Mouse (Mus musculus) E14TG2a.4 (cell line): Measurements from ENCODE around the gene Ccdc36.
A peak's percentile ranks its signal among the peaks of the same experiment; 100 is the strongest.

Experiments used
- H3K27me3 ChIP-seq: 2 replicates; pipeline ENCODE4 v1.6.1; 2014; ENCODE audit warnings: low read length, control low read depth; ENCODE audit not compliant: insufficient read depth
- H3K36me3 ChIP-seq: 2 replicates; pipeline ENCODE4 v1.6.1; 2014; ENCODE audit warnings: low read length, control low read depth; ENCODE audit not compliant: insufficient read depth
- H3K4me1 ChIP-seq: replicated peaks from 2 replicates; pipeline ENCODE4 v1.6.1; 2014; ENCODE audit warnings: low read depth, low read length, control low read depth
- H3K4me3 ChIP-seq: replicated peaks from 2 replicates; pipeline ENCODE4 v1.5.1; 2014; ENCODE audit warnings: mild to moderate bottlenecking, low read length
- H3K9me3 ChIP-seq: 2 replicates; pipeline ENCODE4 v1.6.1; 2014; ENCODE audit warnings: low read length, control low read depth
- CTCF ChIP-seq: conservative IDR thresholded peaks from 2 replicates; pipeline ENCODE4 v1.5.1; 2014; ENCODE audit warnings: low read length
- NANOG ChIP-seq: IDR thresholded peaks from 2 replicates; pipeline ENCODE4 v1.6.1; 2014; ENCODE audit warnings: borderline replicate concordance, low read length, mixed read lengths
- POU5F1 ChIP-seq: IDR thresholded peaks from 2 replicates; pipeline ENCODE4 v1.6.1; 2014; ENCODE audit warnings: low read length, borderline replicate concordance

The Ccdc36 gene

GRCm38 (mm10) chr9:108398324-108398723 is 30.0 kb downstream of the Ccdc36 start:
- no peaks in the 10 kb centered on the region for H3K27me3 ChIP-seq
- H3K4me1 ChIP-seq, result peaks cover 18% of the 10 kb centered on the region
- TF ChIP-seq NANOG, result no peak
- TF ChIP-seq POU5F1, result no peak
- no peak for TF ChIP-seq CTCF
- no peak overlapping the region for H3K4me3 ChIP-seq
- no peaks in the 10 kb centered on the region for H3K36me3 ChIP-seq
- no peaks in the 10 kb centered on the region for H3K9me3 ChIP-seq

- Histone ChIP-seq H3K27me3 (no peaks in the 10 kb centered on the region), H3K4me1 (peaks cover 40% of the 10 kb centered on the region), H3K9me3 (no peaks in the 10 kb centered on the region), H3K4me3 (no peak overlapping the region), H3K36me3 (peaks cover 18% of the 10 kb centered on the region)
- TF ChIP-seq POU5F1 (no peak), NANOG (no peak), CTCF (no peak)
Measured at GRCm38 (mm10) chr9:108395427-108395826, 32.9 kb downstream of the Ccdc36 start.

GRCm38 (mm10) chr9:108394191-108394590 is 34.1 kb downstream of the Ccdc36 start:
- H3K36me3 ChIP-seq, result peaks cover 29% of the 10 kb centered on the region
- no peaks in the 10 kb centered on the region for H3K9me3 ChIP-seq
- H3K27me3 ChIP-seq, result no peaks in the 10 kb centered on the region
- peaks cover 43% of the 10 kb centered on the region for H3K4me1 ChIP-seq
- H3K4me3 ChIP-seq, result no peak overlapping the region
- TF ChIP-seq NANOG, result no peak
- no peak for TF ChIP-seq CTCF

- no peaks in the 10 kb centered on the region for H3K27me3 ChIP-seq
- H3K4me3 ChIP-seq, result peak within 1 kb of the TSS; percentile 64
- H3K36me3 ChIP-seq, result peaks cover 44% of the 10 kb centered on the region
- TF ChIP-seq NANOG, result no peak
- TF ChIP-seq CTCF, result peak; percentile 34; the same call in 1 of the 2 replicates
- no peaks in the 10 kb centered on the region for H3K9me3 ChIP-seq
- peaks cover 56% of the 10 kb centered on the region for H3K4me1 ChIP-seq
Measured at GRCm38 (mm10) chr9:108392676-108393075, 35.6 kb downstream of the Ccdc36 start, which contains the start of gene 1700102P08Rik. Gene 1700102P08Rik (plus strand): TSS chr9:108392805.

GRCm38 (mm10) chr9:108389220-108389619 is 39.1 kb downstream of the Ccdc36 start:
- no peak overlapping the region for H3K4me3 ChIP-seq
- peaks cover 75% of the 10 kb centered on the region for H3K36me3 ChIP-seq
- H3K9me3 ChIP-seq, result no peaks in the 10 kb centered on the region
- TF ChIP-seq POU5F1 (no peak), CTCF (no peak)
- no peaks in the 10 kb centered on the region for H3K27me3 ChIP-seq
- peaks cover 69% of the 10 kb centered on the region for H3K4me1 ChIP-seq

GRCm38 (mm10) chr9:108388601-108389000 is 39.7 kb downstream of the Ccdc36 start:
- Histone ChIP-seq H3K4me1 (peaks cover 69% of the 10 kb centered on the region), H3K9me3 (no peaks in the 10 kb centered on the region), H3K36me3 (peaks cover 81% of the 10 kb centered on the region), H3K4me3 (no peak overlapping the region), H3K27me3 (no peaks in the 10 kb centered on the region)
- TF ChIP-seq POU5F1, result no peak
- TF ChIP-seq NANOG, result no peak
- TF ChIP-seq CTCF, result no peak

GRCm38 (mm10) chr9:108386816-108387215 is 41.5 kb downstream of the Ccdc36 start:
- H3K9me3 ChIP-seq, result no peaks in the 10 kb centered on the region
- TF ChIP-seq CTCF, result no peak
- no peak for TF ChIP-seq POU5F1
- TF ChIP-seq NANOG, result no peak
- no peak overlapping the region for H3K4me3 ChIP-seq
- no peaks in the 10 kb centered on the region for H3K27me3 ChIP-seq
- peaks cover 89% of the 10 kb centered on the region for H3K36me3 ChIP-seq
- H3K4me1 ChIP-seq, result peaks cover 54% of the 10 kb centered on the region

- Histone ChIP-seq H3K4me1 (peaks cover 47% of the 10 kb centered on the region), H3K27me3 (no peaks in the 10 kb centered on the region), H3K9me3 (no peaks in the 10 kb centered on the region), H3K36me3 (peaks cover 89% of the 10 kb centered on the region), H3K4me3 (no peak overlapping the region)
- TF ChIP-seq CTCF (no peak), NANOG (no peak), POU5F1 (no peak)
Measured at GRCm38 (mm10) chr9:108385006-108385405, 43.3 kb downstream of the Ccdc36 start.

- Histone ChIP-seq H3K27me3 (no peaks in the 10 kb centered on the region), H3K36me3 (peaks cover 91% of the 10 kb centered on the region), H3K9me3 (no peaks in the 10 kb centered on the region)
Measured at GRCm38 (mm10) chr9:108381382-108381781, 46.9 kb downstream of the Ccdc36 start.

More at GRCm38 (mm10) chr9:108381382-108381781, 46.9 kb downstream of the Ccdc36 start:
- TF ChIP-seq NANOG, result no peak
- TF ChIP-seq POU5F1, result no peak
- TF ChIP-seq CTCF, result no peak
- Histone ChIP-seq H3K4me1 (peaks cover 31% of the 10 kb centered on the region), H3K4me3 (no peak overlapping the region)
